Comparison of ENCODE assay signal across 26 mouse cellular contexts in the genomic region with DNA sequence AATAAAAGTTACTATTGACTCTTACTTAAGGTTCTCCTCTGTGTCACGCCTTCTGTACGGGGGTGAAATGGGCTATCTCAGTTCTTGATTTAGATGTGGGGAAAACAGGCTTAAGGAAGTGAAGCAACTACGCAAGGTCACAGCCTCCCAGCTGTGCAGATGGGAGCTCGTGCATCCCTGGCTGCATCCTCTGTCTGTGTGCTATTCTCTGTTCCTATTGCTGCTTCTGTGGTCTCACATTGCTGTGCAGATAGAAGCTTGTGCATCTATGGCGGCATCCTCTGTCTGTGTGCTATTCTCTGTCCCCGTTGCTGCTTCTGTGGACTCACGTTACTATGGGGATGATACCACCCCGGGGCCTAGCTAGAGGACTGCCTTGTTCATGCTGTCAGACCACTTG. TPM values are rescaled to one million over a fixed set of nuclear protein-coding genes. Genes with fewer than 3 reads are reported as not detected.
DNase-seq lines count a peak whose midpoint lies in the region; ATAC-seq lines count a peak whose summit lies in the region.
"Had no signal": no experiment of that assay in that cellular context is flagged by ENCODE, and none has a peak within 500 bp of the region (broad histone marks: within the 10 kb centered on the region; RNA-seq: fewer than 3 reads in every experiment).

No protein-coding gene starts in this region.

- ATAC-seq in megakaryocyte, adult 5-6 weeks (ENCODE audit: poor library complexity, severe bottlenecking): peak; percentile 57
- ATAC-seq: CD4-positive, CD25-positive, alpha-beta regulatory T cell, adult 4 months; forebrain, embryonic 16.5 days had no signal

- peak; percentile 26 for DNase-seq in A20 (ENCODE audit: low read depth, low spot score)
- DNase-seq in thymus, postnatal 0 days (ENCODE audit: low spot score): peak; percentile 54
- peak; percentile 51 for DNase-seq in thymus, postnatal 4 days
- DNase-seq in heart, postnatal 4 days: no peak
- no peak for DNase-seq in layer of hippocampus, adult 9-10 months (ENCODE audit: low spot score)
- no peak for DNase-seq in right cerebral cortex, postnatal 10 days (ENCODE audit: low spot score in 2 of 2)
- DNase-seq: adrenal gland, adult 8-10 months; adrenal gland, postnatal 36 days; B cell, adult 2 months; cerebellum, adult 11 months; cerebellum, adult 9-10 months; cerebellum, postnatal 25 days; gastrocnemius, postnatal 10 days; heart, adult 2 months; heart, postnatal 14 days had no signal

RNA-seq across cellular contexts. Expression of a gene that starts 2.5 kb away (rescaled TPM):
- total RNA-seq in megakaryocyte, adult 5-6 weeks (2015): 0.51 and 2.6 TPM in 2 replicates
- total RNA-seq in megakaryocyte, adult 5-6 weeks (2017): 1.8 and 5.0 TPM in 2 replicates
- polyA plus RNA-seq in thymus, postnatal 0 days (2015; fragmentation: Nextera tagmentation; extraction: Ambion mirVana): 140 and 151 TPM in 2 replicates
- total RNA-seq in heart, postnatal 4 days (2021): not detected
- total RNA-seq: adrenal gland, adult 8-10 months; adrenal gland, postnatal 36 days; G1E; heart, adult 2 months had no signal
- polyA plus RNA-seq: embryonic facial prominence, embryonic 13.5 days; forebrain, embryonic 12.5 days; forebrain, embryonic 16.5 days; G1E; heart, embryonic 11.5 days; hindbrain, embryonic 10.5 days had no signal

RNA-seq across cellular contexts. Expression of a gene that starts 32.2 kb away (rescaled TPM):
- total RNA-seq in megakaryocyte, adult 5-6 weeks (2015): 3.0 and 3.4 TPM in 2 replicates
- 1.9 and 2.4 TPM in 2 replicates for total RNA-seq in megakaryocyte, adult 5-6 weeks (2017)
- polyA plus RNA-seq in thymus, postnatal 0 days (2015; fragmentation: Nextera tagmentation; extraction: Ambion mirVana): 4.7 and 5.5 TPM in 2 replicates
- total RNA-seq in heart, postnatal 4 days (2021): under 1 TPM; 0.27 to 0.55 TPM

RNA-seq across cellular contexts. Expression of a gene that starts 50.4 kb away (rescaled TPM):
- not detected in 2 replicates for total RNA-seq in megakaryocyte, adult 5-6 weeks (2015)
- total RNA-seq in megakaryocyte, adult 5-6 weeks (2017): not detected in 2 replicates
- polyA plus RNA-seq in thymus, postnatal 0 days (2015; fragmentation: Nextera tagmentation; extraction: Ambion mirVana): 0.09 and 0.12 TPM in 2 replicates
- total RNA-seq in heart, postnatal 4 days (2021): not detected
- total RNA-seq: adrenal gland, adult 8-10 months; adrenal gland, postnatal 36 days; gastrocnemius, postnatal 10 days; gastrocnemius, postnatal 4 days; heart, adult 2 months; heart, postnatal 14 days had no signal
- polyA plus RNA-seq: CD4-positive, CD25-positive, alpha-beta regulatory T cell, adult 4 months; embryonic facial prominence, embryonic 13.5 days; forebrain, embryonic 12.5 days; forebrain, embryonic 16.5 days; G1E; heart, adult 2 months; heart, embryonic 15.5 days; hindbrain, embryonic 10.5 days; hindbrain, embryonic 14.5 days had no signal

Comparison
In these comparisons a context has a peak if more than half of its experiments do, and no peak if none do; other contexts are left out.
1. DNase-seq: peak in A20 (single experiment), thymus, postnatal 0 days (single experiment) and thymus, postnatal 4 days (single experiment); none in heart, postnatal 4 days (single experiment), layer of hippocampus, adult 9-10 months (single experiment) and right cerebral cortex, postnatal 10 days (0 of 2).